Mouse (Mus musculus) hindbrain, embryonic 15.5 days (tissue): Measurements from ENCODE around the gene Fam240a. TPM values are rescaled to one million over a fixed set of nuclear protein-coding genes. Genes with fewer than 3 reads are reported as not detected.

ENCODE experiments used
- ATAC-seq: fragments of 200-750 bp; cut with Nextera tagmentation; 2 replicates; pipeline ENCODE4 v1.8.0; 2017; ENCODE audit warnings: low read depth, moderate number of reproducible peaks, moderate TSS enrichment; ENCODE audit not compliant: low FRiP score
- H3K27ac ChIP-seq: fragments of 300-500 bp; sonication (generic); replicated peaks from 2 replicates; pipeline ENCODE4 v1.5.1; 2015; ENCODE audit warnings: mild to moderate bottlenecking, inconsistent platforms
- H3K27me3 ChIP-seq: fragments of 300-500 bp; sonication (generic); 2 replicates; pipeline ENCODE4 v1.6.1; 2015; ENCODE audit warnings: control low read depth, inconsistent platforms
- H3K36me3 ChIP-seq: fragments of 300-500 bp; sonication (generic); 2 replicates; pipeline ENCODE4 v1.6.1; 2015; ENCODE audit warnings: control low read depth, inconsistent platforms
- H3K4me1 ChIP-seq: fragments of 300-500 bp; sonication (generic); replicated peaks from 2 replicates; pipeline ENCODE4 v1.6.1; 2015; ENCODE audit warnings: control low read depth, inconsistent platforms
- H3K4me2 ChIP-seq: fragments of 300-500 bp; sonication (generic); 2 replicates; pipeline ENCODE4 v1.6.1; 2015; ENCODE audit warnings: moderate library complexity, mild to moderate bottlenecking, inconsistent platforms
- H3K4me3 ChIP-seq: fragments of 300-500 bp; sonication (generic); 2 replicates; pipeline ENCODE4 v1.5.1; 2015; ENCODE audit warnings: mild to moderate bottlenecking, inconsistent platforms
- H3K9ac ChIP-seq: fragments of 300-500 bp; sonication (generic); 2 replicates; pipeline ENCODE4 v1.6.1; 2015; ENCODE audit warnings: inconsistent platforms
- H3K9me3 ChIP-seq: fragments of 300-500 bp; sonication (generic); 2 replicates; pipeline ENCODE4 v1.6.1; 2016; ENCODE audit warnings: control low read depth, inconsistent platforms
- WGBS: fragments of 180-500 bp; shearing (Covaris S2); methylation state at CpG from one replicate; pipeline ENCODE4 v1.1.7; 2015; 5-methylcytosine and 5-hydroxymethylcytosine counted together
- polyA plus RNA-seq: library from polyadenylated mRNA; unstranded; fragments of >200 nt; fragmentation: Nextera tagmentation; extraction: Ambion mirVana; gene quantifications from 2 replicates; pipeline ENCODE4 v1.2.1, GENCODE M21; 2015

Gene Fam240a
- polyA plus RNA-seq, 1 experiment from 2014 or later, result not detected

GRCm38 (mm10) chr9:110952931-110953549, 36.4 kb upstream of the Fam240a start:
- ATAC-seq, result no peak
- 43% methylated on average over 5 of the region's 5 CpGs for WGBS
- peak overlapping the region; percentile 54 for H3K4me3 ChIP-seq

GRCm38 (mm10) chr9:110952398-110952797, 35.7 kb upstream of the Fam240a start:
- Histone ChIP-seq H3K36me3 (no peaks in the 10 kb centered on the region), H3K27me3 (peaks cover 2% of the 10 kb centered on the region; the same call in 1 of the 2 replicates), H3K9ac (no peak overlapping the region), H3K27ac (no peak overlapping the region), H3K4me3 (no peak overlapping the region), H3K9me3 (no peaks in the 10 kb centered on the region), H3K4me2 (no peak overlapping the region), H3K4me1 (peaks cover 5% of the 10 kb centered on the region)
- no peak for ATAC-seq
- WGBS, result 60% methylated on average over 6 of the region's 6 CpGs

More at GRCm38 (mm10) chr9:110952931-110953549, 36.4 kb upstream of the Fam240a start:
- Histone ChIP-seq H3K9ac (peak overlapping the region; percentile 60), H3K27ac (peak overlapping the region; percentile 88), H3K4me1 (peaks cover 5% of the 10 kb centered on the region), H3K4me2 (peak overlapping the region; percentile 90), H3K36me3 (no peaks in the 10 kb centered on the region), H3K27me3 (no peaks in the 10 kb centered on the region), H3K9me3 (no peaks in the 10 kb centered on the region)

- H3K27me3 ChIP-seq, result peaks cover 5% of the 10 kb centered on the region; the same call in 1 of the 2 replicates
- no peak for ATAC-seq
- no peak overlapping the region for H3K4me3 ChIP-seq
- H3K4me2 ChIP-seq, result no peak overlapping the region
- H3K9ac ChIP-seq, result no peak overlapping the region
- H3K4me1 ChIP-seq, result peaks cover 8% of the 10 kb centered on the region
- H3K27ac ChIP-seq, result no peak overlapping the region
- no peaks in the 10 kb centered on the region for H3K36me3 ChIP-seq
- H3K9me3 ChIP-seq, result no peaks in the 10 kb centered on the region
- WGBS, result 96% methylated on average over 13 of the region's 13 CpGs
Measured at GRCm38 (mm10) chr9:110951866-110952265, 35.2 kb upstream of the Fam240a start.

GRCm38 (mm10) chr9:110951397-110951796, 34.7 kb upstream of the Fam240a start, which contains the start of gene Lrrc2:
TSS of gene Lrrc2 (plus strand) at chr9:110951545.
- 92% methylated on average over 11 of the region's 11 CpGs for WGBS

GRCm38 (mm10) chr9:110950109-110950508, 33.4 kb upstream of the Fam240a start:
- peaks cover 17% of the 10 kb centered on the region for H3K4me1 ChIP-seq
- no peaks in the 10 kb centered on the region for H3K36me3 ChIP-seq
- H3K9ac ChIP-seq, result no peak overlapping the region
- WGBS, result 94% methylated on average over 3 of the region's 3 CpGs
- peaks cover 13% of the 10 kb centered on the region for H3K27me3 ChIP-seq
- no peak overlapping the region for H3K4me3 ChIP-seq
- no peaks in the 10 kb centered on the region for H3K9me3 ChIP-seq
- no peak for ATAC-seq
- H3K4me2 ChIP-seq, result no peak overlapping the region
- no peak overlapping the region for H3K27ac ChIP-seq

More at GRCm38 (mm10) chr9:110951397-110951796, 34.7 kb upstream of the Fam240a start, which contains the start of gene Lrrc2:
- Histone ChIP-seq H3K9ac (no peak within 1 kb of the TSS), H3K36me3 (no peaks in the 10 kb centered on the region), H3K27me3 (peaks cover 7% of the 10 kb centered on the region), H3K4me1 (peaks cover 12% of the 10 kb centered on the region), H3K9me3 (no peaks in the 10 kb centered on the region), H3K4me3 (no peak within 1 kb of the TSS), H3K4me2 (no peak within 1 kb of the TSS), H3K27ac (no peak within 1 kb of the TSS)
- ATAC-seq, result no peak

GRCm38 (mm10) chr9:110948813-110949310, 32.2 kb upstream of the Fam240a start:
- Histone ChIP-seq H3K4me2 (no peak overlapping the region), H3K27me3 (peaks cover 22% of the 10 kb centered on the region), H3K27ac (no peak overlapping the region), H3K9me3 (no peaks in the 10 kb centered on the region), H3K36me3 (no peaks in the 10 kb centered on the region), H3K4me3 (no peak overlapping the region), H3K4me1 (peaks cover 18% of the 10 kb centered on the region), H3K9ac (no peak overlapping the region)
- ATAC-seq, result no peak
- 64% methylated on average over 8 of the region's 8 CpGs for WGBS

- WGBS, result 40% methylated on average over 6 of the region's 6 CpGs
- Histone ChIP-seq H3K4me3 (no peak overlapping the region), H3K27me3 (peaks cover 22% of the 10 kb centered on the region), H3K4me2 (no peak overlapping the region), H3K36me3 (no peaks in the 10 kb centered on the region), H3K9ac (no peak overlapping the region), H3K27ac (no peak overlapping the region), H3K4me1 (peaks cover 16% of the 10 kb centered on the region), H3K9me3 (no peaks in the 10 kb centered on the region)
- ATAC-seq, result no peak
Measured at GRCm38 (mm10) chr9:110947900-110948299, 31.2 kb upstream of the Fam240a start.

GRCm38 (mm10) chr9:110947261-110947661, 30.6 kb upstream of the Fam240a start:
- WGBS, result 11% methylated on average over 6 of the region's 6 CpGs
- no peak overlapping the region for H3K9ac ChIP-seq
- H3K9me3 ChIP-seq, result no peaks in the 10 kb centered on the region
- H3K36me3 ChIP-seq, result no peaks in the 10 kb centered on the region
- H3K4me3 ChIP-seq, result no peak overlapping the region
- peaks cover 22% of the 10 kb centered on the region for H3K27me3 ChIP-seq
- ATAC-seq, result no peak
- no peak overlapping the region for H3K27ac ChIP-seq
- H3K4me1 ChIP-seq, result peaks cover 13% of the 10 kb centered on the region; the same call in 1 of the 2 replicates
- no peak overlapping the region for H3K4me2 ChIP-seq

GRCm38 (mm10) chr9:110946548-110947044, 29.9 kb upstream of the Fam240a start:
- Histone ChIP-seq H3K36me3 (no peaks in the 10 kb centered on the region), H3K9ac (no peak overlapping the region), H3K4me1 (peaks cover 13% of the 10 kb centered on the region; the same call in 1 of the 2 replicates), H3K27ac (no peak overlapping the region), H3K9me3 (no peaks in the 10 kb centered on the region), H3K4me3 (no peak overlapping the region), H3K4me2 (no peak overlapping the region), H3K27me3 (peaks cover 22% of the 10 kb centered on the region)
- 15% methylated on average over 20 of the region's 20 CpGs for WGBS
- no peak for ATAC-seq

GRCm38 (mm10) chr9:110945926-110946325, 29.3 kb upstream of the Fam240a start, which contains the start of gene Tdgf1:
TSS of gene Tdgf1 (minus strand) at chr9:110946158.
- no peak within 1 kb of the TSS for H3K4me3 ChIP-seq
- H3K27me3 ChIP-seq, result peaks cover 22% of the 10 kb centered on the region
- no peaks in the 10 kb centered on the region for H3K9me3 ChIP-seq
- WGBS, result 13% methylated on average over 11 of the region's 11 CpGs
- H3K9ac ChIP-seq, result no peak within 1 kb of the TSS
- ATAC-seq, result no peak
- H3K36me3 ChIP-seq, result no peaks in the 10 kb centered on the region
- peak within 1 kb of the TSS; percentile 43 for H3K4me2 ChIP-seq
- peaks cover 13% of the 10 kb centered on the region; the same call in 1 of the 2 replicates for H3K4me1 ChIP-seq
- H3K27ac ChIP-seq, result no peak within 1 kb of the TSS

- Histone ChIP-seq H3K27ac (no peak overlapping the region), H3K9me3 (no peaks in the 10 kb centered on the region), H3K9ac (no peak overlapping the region), H3K4me3 (no peak overlapping the region), H3K4me2 (peak overlapping the region; percentile 43), H3K4me1 (peaks cover 13% of the 10 kb centered on the region; the same call in 1 of the 2 replicates), H3K36me3 (no peaks in the 10 kb centered on the region), H3K27me3 (peaks cover 22% of the 10 kb centered on the region)
- no peak for ATAC-seq
- 15% methylated on average over 18 of the region's 18 CpGs for WGBS
Measured at GRCm38 (mm10) chr9:110945343-110945742, 28.7 kb upstream of the Fam240a start.

- Histone ChIP-seq H3K27ac (no peak overlapping the region), H3K4me3 (no peak overlapping the region), H3K36me3 (no peaks in the 10 kb centered on the region), H3K9ac (no peak overlapping the region), H3K9me3 (no peaks in the 10 kb centered on the region), H3K4me2 (no peak overlapping the region), H3K4me1 (peaks cover 13% of the 10 kb centered on the region; the same call in 1 of the 2 replicates), H3K27me3 (peaks cover 22% of the 10 kb centered on the region)
- 35% methylated on average over 13 of the region's 13 CpGs for WGBS
- ATAC-seq, result no peak; the same call in 1 of the 2 replicates
Measured at GRCm38 (mm10) chr9:110944265-110944664, 27.6 kb upstream of the Fam240a start.
